Mouse (Mus musculus): ENCODE measurements at regions not wholly inside any gene's neighbourhood (a gene's known extent, or its start where the extent isn't known, plus 50 kb on each side); places are given as distances from the start of the nearest gene placed in this dataset.

- TF ChIP-seq CTCF (IDR thresholded peaks at IDR 0.05; ENCODE audit: low read depth, low read length) (no peak), POLR2A (IDR thresholded peaks at IDR 0.05; ENCODE audit: borderline replicate concordance, low read depth, low read length) (no peak)
- no peaks in the 10 kb centered on the region for H3K4me1 ChIP-seq (ENCODE audit: control insufficient read depth, insufficient read depth, low read length)
- H3K4me3 ChIP-seq (ENCODE audit: insufficient read depth, low read length): no peak overlapping the region
- H3K27ac ChIP-seq (ENCODE audit: insufficient read depth, low read depth, low read length): no peak overlapping the region
Observed at GRCm38 (mm10) chr11:17657720-17658119, 296.0 kb downstream of the Etaa1 start.

- no peak overlapping the region for H3K27ac ChIP-seq (ENCODE audit: insufficient read depth, low read depth, low read length)
- no peaks in the 10 kb centered on the region for H3K4me1 ChIP-seq (ENCODE audit: control insufficient read depth, insufficient read depth, low read length)
- no peak overlapping the region for H3K4me3 ChIP-seq (ENCODE audit: insufficient read depth, low read length)
- TF ChIP-seq CTCF (IDR thresholded peaks at IDR 0.05; ENCODE audit: low read depth, low read length) (no peak), POLR2A (IDR thresholded peaks at IDR 0.05; ENCODE audit: borderline replicate concordance, low read depth, low read length) (no peak)
Observed at GRCm38 (mm10) chr11:17658289-17658688, 295.4 kb downstream of the Etaa1 start.

GRCm38 (mm10) chr11:17658717-17659116 is 295.0 kb downstream of the Etaa1 start:
- H3K27ac ChIP-seq (ENCODE audit: insufficient read depth, low read depth, low read length): no peak overlapping the region
- no peak overlapping the region for H3K4me3 ChIP-seq (ENCODE audit: insufficient read depth, low read length)
- H3K4me1 ChIP-seq (ENCODE audit: control insufficient read depth, insufficient read depth, low read length): no peaks in the 10 kb centered on the region
- TF ChIP-seq POLR2A (IDR thresholded peaks at IDR 0.05; ENCODE audit: borderline replicate concordance, low read depth, low read length): no peak
- no peak for TF ChIP-seq CTCF (IDR thresholded peaks at IDR 0.05; ENCODE audit: low read depth, low read length)

GRCm38 (mm10) chr11:17663893-17664292 is 289.8 kb downstream of the Etaa1 start:
- H3K4me1 ChIP-seq (ENCODE audit: control insufficient read depth, insufficient read depth, low read length): no peaks in the 10 kb centered on the region
- TF ChIP-seq CTCF (IDR thresholded peaks at IDR 0.05; ENCODE audit: low read depth, low read length): no peak
- no peak for TF ChIP-seq POLR2A (IDR thresholded peaks at IDR 0.05; ENCODE audit: borderline replicate concordance, low read depth, low read length)
- H3K4me3 ChIP-seq (ENCODE audit: insufficient read depth, low read length): no peak overlapping the region
- no peak overlapping the region for H3K27ac ChIP-seq (ENCODE audit: insufficient read depth, low read depth, low read length)

GRCm38 (mm10) chr11:17665624-17666552 is 287.8 kb downstream of the Etaa1 start:
- Histone ChIP-seq H3K4me1 (ENCODE audit: control insufficient read depth, insufficient read depth, low read length) (no peaks in the 10 kb centered on the region), H3K27ac (ENCODE audit: insufficient read depth, low read depth, low read length) (no peak overlapping the region), H3K4me3 (ENCODE audit: insufficient read depth, low read length) (no peak overlapping the region)
- TF ChIP-seq CTCF (IDR thresholded peaks at IDR 0.05; ENCODE audit: low read depth, low read length) (no peak), POLR2A (IDR thresholded peaks at IDR 0.05; ENCODE audit: borderline replicate concordance, low read depth, low read length) (no peak)

- Histone ChIP-seq H3K4me1 (ENCODE audit: control insufficient read depth, insufficient read depth, low read length) (no peaks in the 10 kb centered on the region), H3K27ac (ENCODE audit: insufficient read depth, low read depth, low read length) (no peak overlapping the region), H3K4me3 (ENCODE audit: insufficient read depth, low read length) (no peak overlapping the region)
- no peak for TF ChIP-seq POLR2A (IDR thresholded peaks at IDR 0.05; ENCODE audit: borderline replicate concordance, low read depth, low read length)
- TF ChIP-seq CTCF (IDR thresholded peaks at IDR 0.05; ENCODE audit: low read depth, low read length): no peak
Observed at GRCm38 (mm10) chr11:17680998-17681397, 272.7 kb downstream of the Etaa1 start.

GRCm38 (mm10) chr11:17685711-17686113 is 268.0 kb downstream of the Etaa1 start:
- Histone ChIP-seq H3K27ac (ENCODE audit: insufficient read depth, low read depth, low read length) (no peak overlapping the region), H3K4me1 (ENCODE audit: control insufficient read depth, insufficient read depth, low read length) (no peaks in the 10 kb centered on the region), H3K4me3 (ENCODE audit: insufficient read depth, low read length) (no peak overlapping the region)
- TF ChIP-seq POLR2A (IDR thresholded peaks at IDR 0.05; ENCODE audit: borderline replicate concordance, low read depth, low read length): no peak
- TF ChIP-seq CTCF (IDR thresholded peaks at IDR 0.05; ENCODE audit: low read depth, low read length): no peak

GRCm38 (mm10) chr11:17686806-17687205 is 266.9 kb downstream of the Etaa1 start:
- Histone ChIP-seq H3K4me3 (ENCODE audit: insufficient read depth, low read length) (no peak overlapping the region), H3K27ac (ENCODE audit: insufficient read depth, low read depth, low read length) (no peak overlapping the region), H3K4me1 (ENCODE audit: control insufficient read depth, insufficient read depth, low read length) (no peaks in the 10 kb centered on the region)
- TF ChIP-seq POLR2A (IDR thresholded peaks at IDR 0.05; ENCODE audit: borderline replicate concordance, low read depth, low read length): no peak
- TF ChIP-seq CTCF (IDR thresholded peaks at IDR 0.05; ENCODE audit: low read depth, low read length): no peak

- no peaks in the 10 kb centered on the region for H3K4me1 ChIP-seq (ENCODE audit: control insufficient read depth, insufficient read depth, low read length)
- H3K4me3 ChIP-seq (ENCODE audit: insufficient read depth, low read length): no peak overlapping the region
- no peak overlapping the region for H3K27ac ChIP-seq (ENCODE audit: insufficient read depth, low read depth, low read length)
- TF ChIP-seq POLR2A (IDR thresholded peaks at IDR 0.05; ENCODE audit: borderline replicate concordance, low read depth, low read length) (no peak), CTCF (IDR thresholded peaks at IDR 0.05; ENCODE audit: low read depth, low read length) (no peak)
Observed at GRCm38 (mm10) chr11:17694145-17694544, 259.5 kb downstream of the Etaa1 start.

- no peak overlapping the region for H3K4me3 ChIP-seq (ENCODE audit: insufficient read depth, low read length)
- no peak overlapping the region for H3K27ac ChIP-seq (ENCODE audit: insufficient read depth, low read depth, low read length)
- no peak for TF ChIP-seq CTCF (IDR thresholded peaks at IDR 0.05; ENCODE audit: low read depth, low read length)
- no peak for TF ChIP-seq POLR2A (IDR thresholded peaks at IDR 0.05; ENCODE audit: borderline replicate concordance, low read depth, low read length)
- no peaks in the 10 kb centered on the region for H3K4me1 ChIP-seq (ENCODE audit: control insufficient read depth, insufficient read depth, low read length)
Observed at GRCm38 (mm10) chr11:17708769-17709168, 244.9 kb downstream of the Etaa1 start.

All from bone marrow macrophage, adult 2 months (primary cell).